Mouse (Mus musculus): ENCODE measurements around the gene Grin2b.

DNA sequence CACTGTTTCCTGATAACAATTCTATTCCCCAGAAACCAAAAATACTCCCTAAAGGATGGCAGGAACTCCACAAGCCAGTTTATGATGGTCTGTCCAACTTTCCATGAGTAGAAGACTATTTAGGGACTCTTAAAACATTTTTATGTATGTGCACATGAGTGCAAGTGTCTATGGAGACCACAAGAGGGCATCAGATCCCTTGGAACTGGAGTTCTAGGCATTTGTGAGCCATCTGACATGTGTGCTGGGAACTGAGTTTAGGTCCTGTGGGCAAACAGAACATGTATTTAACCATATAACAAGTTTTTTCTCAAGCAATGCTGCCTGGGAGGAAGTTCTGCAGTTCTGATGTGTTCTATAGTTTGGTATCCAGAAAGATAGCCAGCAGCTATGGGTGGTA lies 501.3 kb downstream of the Grin2b start:
- TF ChIP-seq POLR2A (IDR thresholded peaks at IDR 0.05; ENCODE audit: extremely low read depth, insufficient read depth, low read length) = no peak
- TF ChIP-seq CTCF (IDR thresholded peaks at IDR 0.05; ENCODE audit: low read depth, low read length) = no peak
